Mouse (Mus musculus): ENCODE data around the gene Gm20489. TPM values are rescaled to one million over a fixed set of nuclear protein-coding genes. Genes with fewer than 3 reads are reported as not detected.

The Gm20489 gene
- polyA plus RNA-seq, 1 experiment from 2014 or later: not detected

DNA sequence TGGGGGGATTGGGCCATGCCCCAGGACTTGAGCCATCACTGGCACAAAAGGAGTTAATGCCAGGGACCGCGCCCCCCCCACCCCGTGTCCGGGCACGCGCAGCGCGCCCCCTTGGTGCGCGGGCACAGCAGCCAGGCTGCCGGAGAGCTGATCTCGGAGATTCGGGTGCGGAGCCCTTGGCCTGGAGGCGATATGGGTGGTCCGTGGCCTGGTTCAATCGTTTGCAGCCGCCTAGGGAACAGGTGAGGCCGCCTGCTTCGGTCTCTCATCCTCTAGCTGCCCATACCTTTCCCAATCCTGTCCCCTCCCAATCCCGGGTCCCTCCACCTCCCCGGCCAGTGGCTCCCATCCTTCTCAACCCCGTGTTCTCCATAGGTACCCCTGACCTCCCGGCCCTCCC is 30.2 kb upstream of the Gm20489 start, which contains the start of gene Nlgn3:
Gene Nlgn3 (plus strand): TSS at position 114 of the 400 bp plus-strand sequence.
- Histone ChIP-seq H3K36me3 (ENCODE audit: control insufficient read depth, insufficient read depth, low read length) (peaks cover 8% of the 10 kb centered on the region; the same call in 1 of the 2 replicates), H3K4me1 (ENCODE audit: control insufficient read depth, insufficient read depth, low read length) (no peaks in the 10 kb centered on the region), H3K9ac (ENCODE audit: low read length) (peak within 1 kb of the TSS; percentile 41), H3K4me3 (ENCODE audit: low read depth, low read length) (peak within 1 kb of the TSS; percentile 37), H3K27me3 (ENCODE audit: control insufficient read depth, insufficient read depth, low read length) (peaks cover 5% of the 10 kb centered on the region; the same call in 1 of the 2 replicates), H3K9me3 (ENCODE audit: control insufficient read depth, low read length) (no peaks in the 10 kb centered on the region), H3K27ac (replicated peaks; ENCODE audit: low read depth, low read length) (0 out of 2 replicates have a peak within 1 kb of the TSS, but pooled peaks have one; percentile 36), H3K4me2 (ENCODE audit: low read depth, severe bottlenecking) (peak within 1 kb of the TSS; percentile 49)
- WGBS: 26% methylated on average over 14 of the region's 24 CpGs
- DNase-seq (ENCODE audit: low spot score) (peak; percentile 55), ATAC-seq (ENCODE audit: insufficient number of reproducible peaks, low FRiP score, low TSS enrichment, low read depth) (peak; percentile 17; the same call in 1 of the 2 replicates)

- 0 out of 2 replicates have a peak, but pooled peaks cover 11% of the 10 kb centered on the region for H3K27me3 ChIP-seq (ENCODE audit: control insufficient read depth, insufficient read depth, low read length)
- no peak overlapping the region for H3K4me2 ChIP-seq (ENCODE audit: low read depth, severe bottlenecking)
- H3K27ac ChIP-seq (replicated peaks; ENCODE audit: low read depth, low read length): no peak overlapping the region
- WGBS: 87% methylated on average over 10 of the region's 10 CpGs
- DNase-seq (ENCODE audit: low spot score) (no peak), ATAC-seq (ENCODE audit: insufficient number of reproducible peaks, low FRiP score, low TSS enrichment, low read depth) (no peak)
- peaks cover 5% of the 10 kb centered on the region; the same call in 1 of the 2 replicates for H3K36me3 ChIP-seq (ENCODE audit: control insufficient read depth, insufficient read depth, low read length)
- no peaks in the 10 kb centered on the region for H3K9me3 ChIP-seq (ENCODE audit: control insufficient read depth, low read length)
- H3K4me3 ChIP-seq (ENCODE audit: low read depth, low read length): no peak overlapping the region
- H3K9ac ChIP-seq (ENCODE audit: low read length): no peak overlapping the region
- H3K4me1 ChIP-seq (ENCODE audit: control insufficient read depth, insufficient read depth, low read length): no peaks in the 10 kb centered on the region
Measured at GRCm38 (mm10) chrX:101290111-101290510, 21.3 kb upstream of the Gm20489 start.

DNA sequence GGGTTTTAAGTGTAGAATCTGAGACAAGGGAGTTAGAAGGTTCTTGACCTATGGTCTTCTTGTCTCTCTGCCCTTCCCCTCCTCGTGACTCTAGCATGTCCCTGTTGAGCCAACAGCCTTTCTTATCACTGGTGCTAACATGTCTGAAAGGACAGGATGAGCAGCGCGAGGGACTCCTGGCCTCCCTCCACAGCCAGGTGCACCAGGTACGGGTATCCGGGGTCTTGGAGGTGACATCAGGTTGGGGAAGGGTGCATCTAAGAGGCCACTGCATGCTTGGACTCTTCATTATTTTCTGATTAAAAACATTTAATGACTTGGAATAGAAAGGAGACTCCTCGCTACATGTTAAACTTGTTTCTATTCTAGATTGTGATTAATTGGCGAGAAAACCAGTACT is 20.2 kb upstream of the Gm20489 start:
- DNase-seq (ENCODE audit: low spot score): no peak
- no peak overlapping the region for H3K9ac ChIP-seq (ENCODE audit: low read length)
- H3K4me2 ChIP-seq (ENCODE audit: low read depth, severe bottlenecking): no peak overlapping the region
- 0 out of 2 replicates have a peak, but pooled peaks cover 11% of the 10 kb centered on the region for H3K27me3 ChIP-seq (ENCODE audit: control insufficient read depth, insufficient read depth, low read length)
- H3K9me3 ChIP-seq (ENCODE audit: control insufficient read depth, low read length): no peaks in the 10 kb centered on the region
- 92% methylated on average over 7 of the region's 7 CpGs for WGBS
- ATAC-seq (ENCODE audit: insufficient number of reproducible peaks, low FRiP score, low TSS enrichment, low read depth): no peak
- no peaks in the 10 kb centered on the region for H3K4me1 ChIP-seq (ENCODE audit: control insufficient read depth, insufficient read depth, low read length)
- H3K27ac ChIP-seq (replicated peaks; ENCODE audit: low read depth, low read length): no peak overlapping the region
- H3K36me3 ChIP-seq (ENCODE audit: control insufficient read depth, insufficient read depth, low read length): peaks cover 9% of the 10 kb centered on the region
- H3K4me3 ChIP-seq (ENCODE audit: low read depth, low read length): no peak overlapping the region

DNA sequence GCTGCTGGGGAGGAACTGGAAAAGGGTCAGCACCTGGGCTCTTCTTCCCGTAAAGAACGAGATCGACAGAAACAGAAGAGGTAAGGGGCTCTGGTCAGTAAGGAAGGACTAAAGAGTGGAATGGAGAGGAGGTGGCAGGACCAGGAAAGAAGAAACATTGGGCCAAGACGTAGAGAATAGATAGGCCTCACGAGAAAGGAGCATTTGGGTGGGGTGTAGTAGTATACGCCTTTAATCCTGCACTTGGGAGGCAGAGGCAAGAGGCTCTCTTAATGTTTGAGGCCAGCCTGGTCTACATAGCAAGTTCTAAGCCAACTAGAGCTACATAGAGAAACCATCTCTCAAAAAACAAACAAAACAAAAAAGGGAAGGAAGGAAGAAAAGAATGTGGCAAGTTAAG is 19.6 kb upstream of the Gm20489 start:
- no peak overlapping the region for H3K4me3 ChIP-seq (ENCODE audit: low read depth, low read length)
- 87% methylated on average over 6 of the region's 6 CpGs for WGBS

DNA sequence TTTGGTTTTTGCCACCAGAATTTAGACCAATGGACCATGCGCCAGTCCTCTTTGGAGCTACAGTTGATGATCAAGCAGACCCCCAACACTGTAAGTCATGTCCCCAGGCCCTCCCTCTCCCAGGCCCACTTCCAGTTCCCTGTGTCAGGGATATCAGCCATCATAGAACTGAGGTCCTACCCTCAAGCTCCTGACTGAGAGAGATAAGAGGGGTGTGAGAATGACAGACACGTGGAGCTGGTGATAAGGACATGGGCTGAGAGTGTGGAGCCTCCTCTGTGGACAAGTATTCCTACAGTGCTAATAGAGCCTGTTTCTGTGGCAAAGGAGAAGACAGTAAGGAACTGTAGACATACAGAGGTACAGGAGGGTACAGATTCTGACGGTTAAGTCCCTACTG is 18.7 kb upstream of the Gm20489 start:
- H3K9me3 ChIP-seq (ENCODE audit: control insufficient read depth, low read length): no peaks in the 10 kb centered on the region
- H3K4me3 ChIP-seq (ENCODE audit: low read depth, low read length): no peak overlapping the region
- H3K4me1 ChIP-seq (ENCODE audit: control insufficient read depth, insufficient read depth, low read length): no peaks in the 10 kb centered on the region
- ATAC-seq (ENCODE audit: insufficient number of reproducible peaks, low FRiP score, low TSS enrichment, low read depth) (no peak), DNase-seq (ENCODE audit: low spot score) (no peak)
- WGBS: 90% methylated on average over 3 of the region's 3 CpGs
- H3K27ac ChIP-seq (replicated peaks; ENCODE audit: low read depth, low read length): no peak overlapping the region
- H3K9ac ChIP-seq (ENCODE audit: low read length): no peak overlapping the region
- no peak overlapping the region for H3K4me2 ChIP-seq (ENCODE audit: low read depth, severe bottlenecking)
- peaks cover 9% of the 10 kb centered on the region for H3K36me3 ChIP-seq (ENCODE audit: control insufficient read depth, insufficient read depth, low read length)
- H3K27me3 ChIP-seq (ENCODE audit: control insufficient read depth, insufficient read depth, low read length): 0 out of 2 replicates have a peak, but pooled peaks cover 8% of the 10 kb centered on the region

More for the DNA sequence above, 19.6 kb upstream of the Gm20489 start:
- ATAC-seq (ENCODE audit: insufficient number of reproducible peaks, low FRiP score, low TSS enrichment, low read depth) (no peak), DNase-seq (ENCODE audit: low spot score) (no peak)
- Histone ChIP-seq H3K36me3 (ENCODE audit: control insufficient read depth, insufficient read depth, low read length) (peaks cover 9% of the 10 kb centered on the region), H3K27ac (replicated peaks; ENCODE audit: low read depth, low read length) (no peak overlapping the region), H3K4me1 (ENCODE audit: control insufficient read depth, insufficient read depth, low read length) (no peaks in the 10 kb centered on the region), H3K27me3 (ENCODE audit: control insufficient read depth, insufficient read depth, low read length) (0 out of 2 replicates have a peak, but pooled peaks cover 10% of the 10 kb centered on the region), H3K9ac (ENCODE audit: low read length) (no peak overlapping the region), H3K4me2 (ENCODE audit: low read depth, severe bottlenecking) (no peak overlapping the region), H3K9me3 (ENCODE audit: control insufficient read depth, low read length) (no peaks in the 10 kb centered on the region)

- H3K4me1 ChIP-seq (ENCODE audit: control insufficient read depth, insufficient read depth, low read length): no peaks in the 10 kb centered on the region
- H3K4me2 ChIP-seq (ENCODE audit: low read depth, severe bottlenecking): no peak overlapping the region
- H3K4me3 ChIP-seq (ENCODE audit: low read depth, low read length): no peak overlapping the region
- WGBS: 89% methylated on average over 14 of the region's 14 CpGs
- no peak overlapping the region for H3K27ac ChIP-seq (replicated peaks; ENCODE audit: low read depth, low read length)
- ATAC-seq (ENCODE audit: insufficient number of reproducible peaks, low FRiP score, low TSS enrichment, low read depth) (no peak), DNase-seq (ENCODE audit: low spot score) (no peak)
- H3K9ac ChIP-seq (ENCODE audit: low read length): no peak overlapping the region
- H3K36me3 ChIP-seq (ENCODE audit: control insufficient read depth, insufficient read depth, low read length): peaks cover 6% of the 10 kb centered on the region
- H3K27me3 ChIP-seq (ENCODE audit: control insufficient read depth, insufficient read depth, low read length): 0 out of 2 replicates have a peak, but pooled peaks cover 8% of the 10 kb centered on the region
- H3K9me3 ChIP-seq (ENCODE audit: control insufficient read depth, low read length): no peaks in the 10 kb centered on the region
Measured at GRCm38 (mm10) chrX:101285953-101286670, 17.3 kb upstream of the Gm20489 start.

DNA sequence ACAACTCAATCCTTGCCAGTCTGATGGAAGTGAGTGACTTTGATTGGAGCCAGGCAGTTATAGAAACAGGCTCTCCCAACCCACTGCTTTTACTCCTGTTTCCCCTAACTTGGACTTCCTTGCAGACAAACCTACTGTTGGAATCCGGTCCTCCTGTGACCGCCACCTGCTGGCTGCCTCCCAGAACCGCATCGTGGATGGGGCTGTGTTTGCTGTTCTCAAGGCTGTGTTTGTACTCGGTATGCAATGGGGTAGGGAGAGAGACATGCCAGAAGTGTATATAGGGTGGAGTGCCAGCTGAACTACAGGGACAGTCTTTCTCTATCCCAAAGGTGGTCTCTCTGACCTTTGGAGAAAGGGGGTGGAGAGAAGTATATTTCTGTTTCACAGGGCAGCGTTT is 16.7 kb upstream of the Gm20489 start:
- no peak overlapping the region for H3K27ac ChIP-seq (replicated peaks; ENCODE audit: low read depth, low read length)
- H3K36me3 ChIP-seq (ENCODE audit: control insufficient read depth, insufficient read depth, low read length): peaks cover 5% of the 10 kb centered on the region
- no peaks in the 10 kb centered on the region for H3K4me1 ChIP-seq (ENCODE audit: control insufficient read depth, insufficient read depth, low read length)
- DNase-seq (ENCODE audit: low spot score): peak; percentile 77
- no peaks in the 10 kb centered on the region for H3K9me3 ChIP-seq (ENCODE audit: control insufficient read depth, low read length)
- no peak overlapping the region for H3K4me2 ChIP-seq (ENCODE audit: low read depth, severe bottlenecking)
- ATAC-seq (ENCODE audit: insufficient number of reproducible peaks, low FRiP score, low TSS enrichment, low read depth): no peak
- H3K27me3 ChIP-seq (ENCODE audit: control insufficient read depth, insufficient read depth, low read length): 0 out of 2 replicates have a peak, but pooled peaks cover 8% of the 10 kb centered on the region
- no peak overlapping the region for H3K9ac ChIP-seq (ENCODE audit: low read length)
- WGBS: 31% methylated on average over 6 of the region's 6 CpGs
- H3K4me3 ChIP-seq (ENCODE audit: low read depth, low read length): no peak overlapping the region

DNA sequence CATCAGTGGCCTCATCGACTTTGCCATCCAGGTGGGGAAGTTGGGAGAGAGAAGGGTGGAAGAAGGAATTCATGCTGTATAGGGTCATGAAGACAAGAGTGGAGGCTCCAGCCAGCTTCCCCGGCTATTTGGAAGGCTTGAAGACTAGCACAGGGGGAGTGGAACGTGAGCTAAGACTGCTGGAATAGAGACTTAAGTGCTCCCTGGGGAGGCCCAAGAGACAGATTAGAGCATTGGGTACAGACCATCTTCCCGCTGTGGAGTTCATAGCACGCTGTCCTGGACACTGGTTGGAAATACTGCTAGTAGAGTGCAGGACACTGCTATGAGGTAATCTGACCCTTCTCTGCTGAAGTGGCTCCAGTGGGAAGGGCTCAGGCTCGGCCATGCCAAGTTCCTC is 14.0 kb upstream of the Gm20489 start:
- no peak for ATAC-seq (ENCODE audit: insufficient number of reproducible peaks, low FRiP score, low TSS enrichment, low read depth)
- no peak overlapping the region for H3K4me2 ChIP-seq (ENCODE audit: low read depth, severe bottlenecking)
- no peak overlapping the region for H3K27ac ChIP-seq (replicated peaks; ENCODE audit: low read depth, low read length)
- no peak overlapping the region for H3K9ac ChIP-seq (ENCODE audit: low read length)
- H3K27me3 ChIP-seq (ENCODE audit: control insufficient read depth, insufficient read depth, low read length): 0 out of 2 replicates have a peak, but pooled peaks cover 2% of the 10 kb centered on the region
- H3K4me1 ChIP-seq (ENCODE audit: control insufficient read depth, insufficient read depth, low read length): no peaks in the 10 kb centered on the region
- no peak for DNase-seq (ENCODE audit: low spot score)
- H3K9me3 ChIP-seq (ENCODE audit: control insufficient read depth, low read length): no peaks in the 10 kb centered on the region
- no peak overlapping the region for H3K4me3 ChIP-seq (ENCODE audit: low read depth, low read length)
- peaks cover 5% of the 10 kb centered on the region for H3K36me3 ChIP-seq (ENCODE audit: control insufficient read depth, insufficient read depth, low read length)
- WGBS: 88% methylated on average over 6 of the region's 6 CpGs

Data from limb, embryonic 11.5 days (tissue).